Mouse (Mus musculus) CD4-positive, CD25-positive, alpha-beta regulatory T cell, adult 2 months (primary cell): ENCODE data around the gene Pde7b.
A peak's percentile ranks its signal among the peaks of the same experiment; 100 is the strongest.

Experiments
- DNase-seq: peaks from one replicate; pipeline ENCODE4 v3.0.0-alpha.2; 2012; ENCODE audit warnings: low read depth, low spot score

Pde7b gene

DNA sequence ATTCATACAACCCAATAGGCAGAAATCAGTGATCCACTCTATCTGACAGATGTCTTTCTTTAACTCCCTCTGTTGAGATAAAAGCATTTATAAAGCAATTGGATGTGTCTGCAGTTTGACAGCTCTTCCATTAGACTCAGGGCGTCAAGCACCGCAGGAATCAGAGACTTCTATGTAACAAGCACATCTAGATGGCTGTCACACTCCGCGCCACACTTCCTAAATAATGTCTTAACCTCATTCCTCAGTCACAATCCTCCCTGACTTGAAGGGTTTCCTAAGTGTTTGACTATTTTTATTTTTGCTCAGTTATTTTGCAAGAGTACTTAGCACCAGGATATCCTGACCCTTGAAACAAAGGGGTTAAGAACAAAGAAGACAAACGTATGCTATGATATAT lies 174.7 kb downstream of the Pde7b start:
- DNase-seq, result no peak

DNA sequence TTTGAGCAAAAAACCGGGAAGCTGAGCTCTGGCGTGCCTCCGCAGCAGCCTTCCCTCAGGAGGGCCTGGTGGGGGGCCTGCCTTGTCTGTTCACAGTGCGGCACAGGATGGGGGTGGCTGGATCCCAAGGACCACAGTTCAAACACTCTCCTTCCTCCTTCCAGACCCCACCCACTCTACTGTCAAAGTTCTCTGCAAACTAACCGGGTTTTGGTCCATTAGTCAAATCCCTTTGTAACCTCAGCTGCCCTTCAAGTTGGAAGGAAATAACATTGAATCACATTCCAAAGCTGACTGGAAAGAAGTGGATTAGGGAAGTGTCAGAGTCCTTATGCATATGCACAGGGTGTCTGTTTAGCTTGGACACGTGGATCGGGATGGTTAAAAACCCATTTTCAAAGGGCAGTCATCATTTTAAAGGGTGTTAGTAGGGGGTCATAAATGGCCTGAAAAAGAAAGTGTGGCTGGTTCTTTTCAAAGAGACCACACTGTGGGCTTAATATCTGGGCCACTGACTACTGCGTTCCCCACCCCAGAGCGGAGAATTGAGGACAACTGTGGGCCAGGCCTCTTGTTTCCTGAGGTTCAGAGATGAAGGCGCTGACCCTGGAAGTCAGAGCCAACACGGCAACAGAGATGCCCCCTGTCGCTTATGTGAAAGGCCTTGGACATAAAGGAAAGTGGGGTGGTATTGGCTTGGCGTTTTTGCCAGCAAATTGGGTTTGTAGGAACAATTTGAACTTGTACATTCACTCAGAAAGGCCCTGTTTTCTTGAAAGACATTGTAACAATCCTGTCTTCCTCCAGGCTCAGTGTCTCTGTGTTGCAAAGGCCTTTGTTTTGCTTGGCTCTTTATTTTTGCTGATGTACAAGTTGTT lies 175.8 kb downstream of the Pde7b start:
- DNase-seq, result no peak

DNA sequence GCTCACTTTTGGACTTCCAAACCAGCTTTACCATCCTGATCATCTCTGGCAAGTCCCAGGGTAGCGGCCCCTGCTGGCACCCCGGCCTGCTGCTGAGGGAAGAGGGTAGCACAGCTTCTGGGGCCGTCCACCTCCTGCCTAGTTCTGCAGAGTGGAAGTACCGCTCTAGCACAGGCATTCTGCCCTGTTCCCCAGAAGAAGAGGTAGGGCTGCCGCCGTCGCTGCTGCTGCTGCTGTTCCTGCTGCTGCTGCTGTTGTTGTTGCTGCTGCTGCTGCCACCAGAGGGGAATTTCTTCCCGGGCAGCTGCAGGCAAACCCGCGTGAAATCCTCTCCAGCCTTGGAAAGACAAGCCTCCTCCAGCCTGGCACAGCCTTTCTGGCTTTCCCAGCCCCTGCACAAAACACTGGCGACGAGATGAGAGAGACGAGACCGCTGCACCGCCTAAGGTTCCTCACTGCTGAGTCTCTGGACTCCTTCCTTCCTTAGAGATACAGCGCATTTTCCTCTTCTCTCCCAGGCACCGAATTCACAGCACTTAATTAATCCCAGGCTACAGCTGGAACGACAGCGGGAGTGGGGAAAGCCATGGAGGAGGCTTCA lies 176.8 kb downstream of the Pde7b start:
- DNase-seq, result peak; percentile 6

DNA sequence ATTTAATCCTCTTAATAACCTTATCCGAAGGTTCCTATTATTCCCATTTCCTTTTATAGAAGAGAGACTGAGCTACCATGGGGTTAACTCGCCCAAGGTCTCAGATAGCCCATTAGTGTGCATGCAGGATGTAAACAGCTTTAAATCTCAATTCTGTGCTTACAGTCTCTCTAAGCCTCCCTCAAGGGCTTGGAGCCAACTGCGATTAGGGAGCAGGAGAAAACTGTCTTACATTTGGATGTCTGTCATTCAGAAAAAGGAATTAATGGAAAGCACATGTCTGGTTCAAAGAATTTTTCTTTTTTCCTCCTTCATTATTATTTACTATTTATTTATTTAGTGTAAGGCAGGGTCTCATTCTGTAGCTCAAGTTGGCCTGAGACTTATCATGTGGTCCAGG lies 181.8 kb downstream of the Pde7b start:
- DNase-seq, result no peak

DNA sequence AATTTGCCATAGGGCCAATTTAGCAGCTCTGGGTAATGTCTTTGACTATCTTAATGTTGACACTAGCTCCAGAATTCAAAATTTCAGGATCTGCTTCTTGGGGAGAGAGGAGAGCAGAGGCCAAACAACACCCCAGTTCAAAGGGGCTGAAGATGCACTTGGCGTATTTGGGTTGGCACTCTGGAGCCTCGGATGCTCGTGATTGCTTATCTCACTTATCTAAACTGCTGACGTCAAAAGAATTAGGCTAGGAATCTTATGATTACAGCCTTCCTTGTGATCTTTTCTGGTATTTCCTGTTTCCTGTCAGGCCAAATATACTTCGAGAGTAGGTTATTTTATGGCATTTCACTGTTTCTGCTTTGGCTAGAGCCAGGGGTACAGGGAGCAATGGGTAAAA lies 191.1 kb downstream of the Pde7b start:
- peak; percentile 24 for DNase-seq

DNA sequence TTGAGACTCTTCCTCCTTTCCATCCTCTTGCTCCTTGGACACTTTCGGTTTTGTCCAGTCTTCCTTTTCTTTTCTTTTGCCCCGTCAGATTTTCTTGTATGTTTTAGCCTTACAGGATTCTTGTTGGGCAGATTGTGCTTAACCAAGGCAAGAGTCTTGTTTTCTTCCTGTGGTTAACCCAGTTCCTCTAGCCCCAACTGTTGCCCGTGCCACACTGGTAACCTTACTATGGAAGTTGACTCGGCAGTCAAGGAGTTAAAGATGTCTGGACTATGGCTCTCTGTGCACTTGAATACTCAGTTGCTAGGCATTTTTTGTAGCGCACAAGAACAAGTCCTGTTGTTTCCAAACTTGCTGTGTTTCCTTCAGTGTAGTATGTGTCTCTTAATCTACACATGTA lies 193.0 kb downstream of the Pde7b start:
- peak; percentile 2 for DNase-seq

DNA sequence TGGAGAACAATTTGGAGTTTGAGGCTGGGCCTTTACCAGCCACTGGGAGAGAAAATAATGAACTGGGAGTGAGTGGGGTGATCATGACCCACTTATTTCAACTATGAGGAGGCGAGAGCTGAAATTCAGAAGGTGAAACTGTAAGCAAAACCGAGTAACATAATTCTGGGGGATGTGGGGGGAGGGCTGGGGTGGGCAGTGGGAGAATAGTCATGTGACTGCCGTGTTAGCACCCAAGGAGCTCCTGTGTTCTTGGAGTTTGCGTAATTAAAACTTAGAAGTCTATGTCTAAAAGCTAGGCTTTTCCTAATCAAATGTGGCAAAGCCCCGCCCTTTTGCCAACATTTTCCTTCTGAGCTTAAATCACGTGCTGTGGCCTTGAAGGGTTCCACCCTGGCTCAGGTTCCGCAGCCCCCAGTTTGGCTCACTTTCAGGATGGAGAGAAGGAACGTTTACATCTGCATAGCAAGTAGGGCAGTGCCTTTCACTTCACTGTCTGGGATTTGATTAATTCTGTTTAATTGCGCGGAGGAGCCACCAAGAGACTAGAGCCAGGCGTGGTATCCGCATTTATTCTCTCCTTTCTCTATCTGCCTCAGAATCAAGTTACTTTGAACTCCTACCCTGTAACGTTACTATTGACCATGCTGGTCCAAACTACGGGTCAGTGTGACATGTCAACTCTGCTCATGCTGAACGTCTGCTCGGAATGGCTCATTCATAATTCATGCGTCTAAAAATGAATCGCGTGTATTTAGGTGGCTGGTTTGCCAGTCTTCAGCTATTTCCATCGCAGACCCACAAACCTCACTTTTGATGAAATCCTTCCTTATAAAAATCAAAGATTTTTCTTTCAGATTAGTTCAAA lies 196.1 kb downstream of the Pde7b start:
- DNase-seq, result no peak

DNA sequence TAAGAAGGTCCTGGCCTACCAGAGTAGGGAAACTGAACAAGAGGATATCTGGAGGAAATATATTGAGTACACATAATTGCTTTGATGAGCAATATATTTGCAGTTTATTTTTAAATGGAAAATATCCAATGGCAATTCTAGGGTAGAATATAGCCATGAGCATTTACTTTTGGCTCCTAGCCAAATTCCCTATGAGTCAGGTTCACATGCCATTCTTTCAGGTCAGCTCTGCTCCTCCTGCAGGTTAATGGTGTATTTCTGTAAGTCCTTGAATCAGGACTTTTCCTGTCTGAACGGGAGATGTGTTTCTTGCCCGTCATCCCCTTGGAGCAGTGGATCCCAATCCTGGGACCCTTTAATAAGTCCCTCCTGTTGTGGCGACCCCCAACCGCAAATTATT lies 197.1 kb downstream of the Pde7b start:
- DNase-seq, result no peak

DNA sequence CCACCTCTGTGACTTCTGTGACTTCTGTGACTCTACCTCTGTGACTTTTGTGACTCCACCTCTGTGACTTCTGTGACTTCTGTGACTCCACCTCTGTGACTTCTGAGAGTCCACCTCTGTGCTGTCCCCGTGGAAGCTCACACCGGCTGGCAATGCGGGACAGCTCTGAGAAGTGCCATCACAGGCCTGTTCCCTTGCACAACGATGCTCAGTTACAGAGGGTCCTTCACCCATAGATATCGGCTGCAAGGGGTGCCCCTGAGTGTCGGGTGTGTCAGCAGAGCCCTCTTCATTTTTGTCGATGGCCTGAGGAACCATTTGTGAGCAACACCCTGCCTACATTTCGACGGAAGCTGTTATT lies 206.4 kb downstream of the Pde7b start:
- DNase-seq, result no peak

DNA sequence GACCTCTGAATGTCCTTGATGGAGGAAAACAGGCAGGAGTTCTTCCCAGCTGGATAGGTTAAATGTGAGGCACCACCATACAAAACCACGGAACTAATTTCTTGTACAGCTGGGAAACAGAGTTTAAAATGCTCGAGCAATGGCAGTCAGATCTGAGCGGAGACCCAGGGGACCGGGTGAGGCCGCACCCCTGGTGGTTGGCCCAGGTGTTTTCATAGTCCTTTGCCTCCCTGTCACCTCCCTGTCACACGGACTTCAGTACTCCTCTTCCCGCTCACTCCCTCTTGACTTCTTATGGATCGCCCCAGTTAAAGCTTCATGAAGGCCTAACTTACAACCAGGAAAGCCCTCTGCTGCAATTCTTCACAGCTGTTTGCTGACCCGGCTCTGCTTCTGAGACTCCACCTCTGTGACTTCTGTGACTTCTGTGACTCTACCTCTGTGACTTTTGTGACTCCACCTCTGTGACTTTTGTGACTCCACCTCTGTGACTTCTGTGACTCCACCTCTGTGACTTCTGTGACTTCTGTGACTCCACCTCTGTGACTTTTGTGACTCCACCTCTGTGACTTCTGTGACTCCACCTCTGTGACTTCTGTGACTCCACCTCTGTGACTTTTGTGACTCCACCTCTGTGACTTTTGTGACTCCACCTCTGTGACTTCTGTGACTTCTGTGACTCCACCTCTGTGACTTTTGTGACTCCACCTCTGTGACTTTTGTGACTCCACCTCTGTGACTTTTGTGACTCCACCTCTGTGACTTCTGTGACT lies 206.9 kb downstream of the Pde7b start:
- DNase-seq, result peak; percentile 8

DNA sequence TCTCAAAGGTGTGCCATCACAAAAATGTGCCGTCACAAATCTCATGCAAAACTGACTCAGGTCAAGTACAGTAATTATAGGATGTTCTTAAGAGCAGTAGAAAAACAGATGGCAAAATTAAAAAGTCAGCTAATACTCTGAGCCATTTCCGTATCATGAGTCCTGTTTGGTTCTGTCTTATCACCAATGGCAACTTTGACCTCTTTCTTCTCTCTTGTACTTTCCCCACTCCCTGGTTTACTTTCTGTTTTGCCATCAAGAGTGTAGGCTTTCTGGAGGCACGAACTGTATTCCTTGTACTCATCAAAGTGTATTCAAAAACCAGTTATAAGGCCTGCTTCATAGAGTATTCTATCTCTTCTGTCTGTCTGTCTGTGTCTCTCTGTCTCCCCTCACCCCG lies 211.0 kb downstream of the Pde7b start:
- no peak for DNase-seq

DNA sequence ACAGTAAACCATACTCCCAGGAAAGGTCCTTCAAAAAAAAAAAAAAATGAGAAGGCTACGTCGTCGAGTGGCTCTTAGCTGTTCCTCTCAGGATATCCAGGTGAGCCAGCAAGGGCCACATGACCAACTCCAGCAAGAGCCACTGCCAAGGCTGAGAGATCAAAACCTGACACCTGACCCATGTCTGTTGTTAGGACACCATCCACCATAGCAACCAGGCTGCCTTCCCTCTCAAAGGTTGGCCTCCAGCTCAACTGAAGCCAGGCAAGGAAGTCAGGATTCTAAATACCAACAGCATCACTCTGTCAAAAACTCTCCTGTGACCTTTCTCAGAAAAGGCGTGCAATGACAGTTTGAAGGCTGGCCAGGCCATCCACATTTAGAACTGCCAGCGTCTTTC lies 211.4 kb downstream of the Pde7b start:
- DNase-seq, result no peak

DNA sequence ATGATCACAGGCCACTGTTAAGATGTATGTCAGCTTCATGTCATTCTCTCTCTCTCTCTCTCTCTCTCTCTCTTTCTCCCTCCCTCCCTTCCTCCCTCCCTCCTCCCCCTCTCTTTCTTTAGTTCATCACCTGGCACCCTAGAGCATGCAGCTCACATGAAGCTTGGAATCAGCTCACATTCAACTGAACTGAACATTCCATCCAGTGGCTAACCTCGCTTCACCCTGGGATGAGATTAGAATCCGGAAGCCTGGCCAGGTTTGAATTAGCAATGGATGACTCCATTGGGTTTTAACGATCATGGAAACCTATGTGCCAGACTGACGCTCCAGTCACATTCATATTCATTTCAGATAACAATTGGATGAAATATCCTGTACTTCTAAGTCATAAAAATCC lies 215.1 kb downstream of the Pde7b start:
- DNase-seq, result no peak

DNA sequence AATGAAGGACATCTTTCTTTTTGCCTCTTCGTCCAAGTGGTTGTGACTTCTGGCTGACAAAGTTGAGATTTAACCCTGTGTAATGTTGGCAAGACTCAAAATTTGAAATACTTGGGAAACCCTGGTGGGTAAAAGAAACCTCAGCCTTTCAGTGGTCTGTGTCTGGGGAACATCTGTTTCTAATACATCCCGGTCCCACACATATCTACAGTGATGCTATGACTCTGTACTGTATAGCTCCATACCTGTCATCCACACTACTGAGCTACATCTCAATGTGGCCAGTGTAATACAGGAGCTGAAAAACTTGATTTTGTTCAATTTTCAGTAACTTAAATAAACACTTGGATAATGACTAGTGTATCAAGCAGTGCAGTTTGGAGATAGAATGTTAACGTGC lies 216.4 kb downstream of the Pde7b start:
- no peak for DNase-seq

DNA sequence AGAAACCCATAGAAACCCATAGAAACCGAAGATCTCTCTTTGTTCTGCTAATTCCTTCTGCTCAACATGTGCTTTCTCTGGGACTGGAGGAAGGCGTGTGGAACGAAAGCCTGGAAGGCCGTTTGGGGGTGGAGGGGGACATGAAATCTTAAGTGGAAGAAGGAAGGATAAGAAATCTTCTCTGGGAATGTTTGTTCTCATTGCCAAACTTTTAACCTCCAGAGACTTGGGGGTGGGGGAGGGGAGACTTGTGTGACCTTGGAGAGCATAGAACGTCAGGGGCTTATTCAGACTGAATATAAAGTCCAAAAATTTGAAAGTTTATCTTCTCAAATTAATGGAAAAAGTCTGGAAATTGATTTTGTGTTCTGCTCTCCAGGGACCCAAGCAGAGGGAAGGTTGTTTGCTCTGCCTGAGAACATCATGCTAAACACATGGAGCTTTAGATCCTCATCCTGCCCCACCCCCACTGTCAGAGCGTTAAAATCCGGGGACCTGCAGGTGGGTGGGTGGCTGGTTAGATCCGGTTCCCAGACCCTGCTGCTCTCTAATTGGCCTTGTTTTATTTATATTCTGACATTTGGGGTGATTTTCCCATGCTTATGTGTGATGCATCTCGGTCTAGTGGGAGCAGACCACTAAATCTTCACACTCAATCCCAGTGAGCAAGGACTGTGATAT lies 217.0 kb downstream of the Pde7b start:
- DNase-seq, result no peak

DNA sequence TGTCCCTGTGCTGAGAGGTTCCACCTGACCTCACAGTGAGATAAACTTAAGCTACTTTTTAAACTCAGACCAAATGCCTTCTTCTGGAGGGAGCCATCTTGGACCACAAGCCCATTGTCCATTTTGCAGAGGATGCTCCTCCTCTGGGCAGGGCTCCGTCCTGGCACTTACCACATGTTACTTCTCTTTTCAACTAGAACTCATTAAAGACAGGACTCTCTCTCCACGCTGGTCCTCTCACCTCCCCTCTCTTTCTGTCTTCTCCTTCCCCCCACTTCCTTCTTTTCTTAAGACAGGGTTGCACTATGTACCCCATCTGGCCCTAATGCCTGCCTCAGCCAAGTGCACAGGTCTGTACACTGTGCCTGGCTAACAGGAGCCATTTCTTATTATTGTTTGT lies 217.8 kb downstream of the Pde7b start:
- no peak for DNase-seq

DNA sequence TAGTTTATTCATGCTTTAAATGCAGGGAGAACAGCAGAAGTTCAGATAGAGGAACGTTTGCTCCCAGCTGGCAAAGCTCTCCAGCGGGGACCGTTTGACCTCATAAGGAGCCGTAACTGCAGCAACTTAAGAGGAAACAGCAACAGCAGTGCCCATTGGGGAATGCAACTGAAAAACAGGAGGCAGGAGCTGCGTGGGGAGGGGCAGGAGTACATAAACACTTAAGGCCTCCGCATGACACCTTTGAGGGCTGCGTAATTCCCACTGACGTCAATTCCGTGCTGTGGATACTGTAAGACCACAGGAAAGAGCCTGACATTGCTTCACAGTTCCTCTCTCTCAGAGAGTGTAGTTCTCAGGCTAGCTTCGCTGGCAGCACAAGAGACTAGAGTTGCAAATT lies 219.4 kb downstream of the Pde7b start:
- DNase-seq, result no peak

DNA sequence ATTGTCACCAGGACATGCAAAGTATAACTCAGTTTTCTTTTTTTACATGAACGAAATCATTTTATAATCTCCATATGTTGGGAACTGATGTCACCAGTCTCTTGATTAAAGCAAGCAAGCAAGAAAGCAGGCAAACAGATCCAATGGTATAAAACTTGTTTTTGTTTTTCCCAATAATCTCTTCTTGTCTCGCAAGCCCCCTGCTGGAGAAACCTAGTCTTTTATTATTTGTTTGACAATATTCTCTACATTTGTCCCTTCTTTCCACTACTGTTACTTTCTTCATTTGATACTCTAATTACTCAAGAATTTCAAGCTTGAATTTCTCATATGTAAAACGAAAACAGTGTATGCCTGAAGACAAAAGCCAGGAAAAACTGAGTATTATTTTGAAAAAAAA lies 220.1 kb downstream of the Pde7b start:
- DNase-seq, result peak; percentile 21

DNA sequence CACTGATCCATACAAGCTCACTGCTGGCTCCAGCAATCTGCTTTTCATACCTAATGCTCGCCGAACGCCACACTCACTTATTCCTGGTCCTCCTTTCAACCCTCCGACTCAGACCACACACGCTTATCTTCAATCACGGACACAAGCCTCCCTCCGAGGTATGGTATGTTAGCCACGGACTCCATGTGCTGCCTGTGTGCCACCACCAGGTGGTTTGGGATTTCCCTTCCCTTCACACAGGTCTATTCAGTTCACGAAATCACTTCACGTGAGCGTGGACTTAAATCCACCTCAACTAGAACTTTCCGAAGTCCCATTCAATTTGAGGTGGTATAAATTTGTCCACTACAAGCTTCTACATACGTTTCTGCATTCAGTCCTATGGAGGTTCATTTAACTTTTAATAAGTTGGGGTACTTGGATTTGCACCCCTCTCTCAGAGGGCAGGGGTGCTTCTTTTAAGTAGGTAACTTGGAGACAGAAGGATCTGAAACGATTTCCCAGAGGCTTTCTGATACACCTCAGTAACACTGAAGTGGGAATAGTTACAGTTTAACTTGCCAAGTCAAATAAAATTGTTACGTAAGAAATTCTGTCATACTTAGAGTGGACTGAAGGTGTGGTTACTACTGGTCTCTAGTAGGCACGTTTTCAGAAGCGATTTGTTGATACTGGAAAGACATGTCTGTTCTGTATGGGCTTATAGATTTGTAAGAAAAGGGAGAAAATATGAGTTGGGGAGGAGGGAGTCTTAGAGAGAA lies 221.4 kb downstream of the Pde7b start:
- DNase-seq, result no peak

DNA sequence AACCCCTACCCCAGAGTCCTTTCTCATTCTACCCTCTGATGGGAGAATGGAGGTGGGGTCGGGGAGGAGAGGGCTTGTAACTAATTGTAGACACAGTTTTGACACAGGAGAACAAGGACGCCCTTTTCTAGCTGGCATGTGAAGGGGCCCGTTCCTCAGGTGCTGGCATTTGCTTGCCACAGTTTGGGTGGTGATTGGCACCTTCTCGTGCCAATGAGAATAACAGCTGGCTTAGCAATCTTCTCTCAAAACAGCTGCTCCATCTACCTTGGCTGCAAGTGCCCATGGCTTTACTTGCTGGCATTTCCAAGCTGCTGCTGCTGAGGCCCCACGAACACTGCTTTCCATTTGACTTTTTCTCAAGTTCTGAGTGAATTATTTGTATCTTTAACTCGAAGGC lies 223.7 kb downstream of the Pde7b start:
- no peak for DNase-seq
